Mouse (Mus musculus) adrenal gland, postnatal 36 days (tissue): ENCODE measurements around the gene Tmcc3. TPM values are rescaled to one million over a fixed set of nuclear protein-coding genes. Genes with fewer than 3 reads are reported as not detected.

ENCODE experiments used
- DNase-seq, 2 experiments: peaks; one replicate each; pipeline ENCODE4 v3.0.0; 2021; ENCODE audit warnings: mixed read lengths in 1 of 2
- total RNA-seq, 2 experiments: library from RNA; stranded (reverse); gene quantifications; 2 replicates each; pipeline ENCODE4 v1.2.3; 2021

The Tmcc3 gene
- total RNA-seq, 2 experiments from 2014 or later: 19.9 to 31.3 TPM

DNA sequence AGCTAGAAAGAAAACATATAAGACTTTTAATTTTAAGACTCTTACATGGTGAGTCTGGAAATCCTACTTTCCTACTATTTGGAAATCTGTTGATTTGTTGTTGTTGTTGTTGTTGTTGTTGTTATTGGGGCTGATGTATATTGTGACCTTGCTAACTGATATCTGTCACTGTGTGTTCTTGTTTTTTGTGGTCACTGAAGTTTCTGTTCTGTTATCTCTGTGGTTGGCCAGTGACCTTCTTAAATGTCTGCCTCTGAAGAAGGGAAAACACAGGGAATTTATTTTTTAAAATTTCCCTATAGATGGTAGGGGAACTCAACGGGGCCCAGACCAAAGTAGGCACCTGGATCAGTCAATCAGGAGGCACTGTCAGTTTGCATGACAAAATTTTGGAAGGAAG, 48.9 kb downstream of the Tmcc3 start:
- DNase-seq: no peak

DNA sequence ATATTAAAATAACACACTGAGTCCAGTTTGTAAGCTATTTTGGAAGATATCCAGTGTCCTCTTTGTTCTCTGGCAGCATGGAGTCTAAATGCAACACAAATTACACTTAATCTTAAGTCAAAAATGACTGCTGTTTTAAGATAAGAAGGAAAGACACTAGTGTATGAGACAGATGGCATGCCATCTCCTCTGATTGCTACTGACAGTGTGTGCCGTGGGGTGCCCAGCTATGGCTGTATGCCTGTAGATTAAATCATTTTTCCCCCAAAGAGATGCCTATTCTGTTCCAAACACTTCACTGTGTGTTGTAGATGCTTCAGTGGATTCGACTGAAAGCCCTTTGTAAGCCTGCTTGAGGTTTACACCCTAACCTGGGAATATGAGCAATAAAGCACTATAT, 59.5 kb downstream of the Tmcc3 start:
- no peak for DNase-seq

DNA sequence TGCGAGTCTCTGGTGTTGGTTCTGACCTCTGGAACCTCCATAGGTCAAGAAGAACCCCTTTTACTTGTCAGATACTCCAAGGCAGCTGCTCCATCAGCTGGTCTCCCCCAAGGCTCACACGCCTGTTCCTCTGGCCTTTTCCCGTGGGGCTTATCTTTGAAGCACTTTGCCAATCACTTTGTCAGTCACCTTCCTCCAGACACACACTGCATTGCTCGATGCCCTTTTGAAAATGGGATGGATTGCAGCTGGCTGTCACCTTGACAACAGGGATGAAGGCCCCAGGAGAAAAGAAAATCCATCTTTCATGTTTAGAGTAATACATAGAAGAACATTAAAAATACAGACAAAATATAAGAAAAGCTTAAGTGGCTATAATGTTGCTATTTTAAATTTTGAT, 65.2 kb downstream of the Tmcc3 start:
- no peak for DNase-seq

DNA sequence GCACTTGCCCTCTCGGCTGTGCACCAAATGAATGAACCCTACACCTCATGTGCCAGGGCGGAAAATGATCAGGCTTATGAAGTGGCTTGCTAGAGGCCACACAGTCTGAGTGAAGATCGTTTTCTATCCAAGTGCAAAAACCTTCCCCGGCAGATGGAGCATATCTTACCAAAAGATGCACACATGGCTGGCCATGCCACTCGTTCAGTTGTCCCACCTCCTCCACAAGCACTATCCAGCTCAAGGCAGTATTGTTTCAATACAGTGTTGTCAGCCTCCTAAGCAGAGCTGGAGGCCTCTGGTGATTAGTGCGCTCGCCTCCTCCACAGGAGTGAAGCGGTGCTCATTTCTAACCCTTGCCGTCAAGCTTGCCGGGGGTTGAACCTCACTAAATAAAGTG, 66.1 kb downstream of the Tmcc3 start:
- no peak for DNase-seq

DNA sequence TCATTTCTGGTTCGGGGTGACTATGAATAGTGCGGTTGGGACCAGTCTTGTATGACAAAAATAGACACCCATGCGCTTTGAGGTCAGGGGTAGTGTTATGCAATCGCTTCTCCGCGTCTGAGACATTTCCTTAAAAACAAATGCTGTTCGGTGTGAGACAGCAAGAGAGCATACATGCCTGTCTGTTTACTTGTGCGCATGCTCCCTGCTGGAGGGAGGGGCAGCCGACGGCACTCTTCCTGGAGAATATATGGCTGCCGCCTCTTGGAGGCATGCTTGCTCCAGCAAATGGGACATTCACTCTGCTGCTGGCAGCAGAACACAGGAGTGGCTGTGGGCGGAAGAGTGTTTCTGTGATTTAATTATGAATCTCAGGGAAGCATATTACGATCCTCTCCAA, 66.6 kb downstream of the Tmcc3 start:
- peak; percentile 84 to 88 for DNase-seq

DNA sequence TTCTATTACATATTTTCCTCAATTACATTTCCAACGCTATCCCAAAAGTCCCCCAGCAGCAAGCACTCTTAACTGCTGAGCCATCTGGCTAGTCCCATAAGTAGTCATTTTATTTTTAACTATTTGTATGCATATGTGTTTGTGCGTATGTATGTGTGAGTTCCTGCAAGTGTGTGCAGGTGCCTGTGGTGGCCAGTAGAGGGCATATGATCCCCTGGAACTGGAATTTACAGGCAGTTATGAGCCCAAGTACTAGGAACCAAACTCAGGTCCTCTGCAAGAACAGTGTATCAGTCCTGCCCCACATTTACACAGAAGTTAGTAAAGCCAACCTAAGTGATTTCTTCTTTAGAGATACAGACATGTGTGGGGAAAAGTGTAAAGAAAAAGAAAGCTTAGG, 68.3 kb downstream of the Tmcc3 start:
- DNase-seq: no peak

DNA sequence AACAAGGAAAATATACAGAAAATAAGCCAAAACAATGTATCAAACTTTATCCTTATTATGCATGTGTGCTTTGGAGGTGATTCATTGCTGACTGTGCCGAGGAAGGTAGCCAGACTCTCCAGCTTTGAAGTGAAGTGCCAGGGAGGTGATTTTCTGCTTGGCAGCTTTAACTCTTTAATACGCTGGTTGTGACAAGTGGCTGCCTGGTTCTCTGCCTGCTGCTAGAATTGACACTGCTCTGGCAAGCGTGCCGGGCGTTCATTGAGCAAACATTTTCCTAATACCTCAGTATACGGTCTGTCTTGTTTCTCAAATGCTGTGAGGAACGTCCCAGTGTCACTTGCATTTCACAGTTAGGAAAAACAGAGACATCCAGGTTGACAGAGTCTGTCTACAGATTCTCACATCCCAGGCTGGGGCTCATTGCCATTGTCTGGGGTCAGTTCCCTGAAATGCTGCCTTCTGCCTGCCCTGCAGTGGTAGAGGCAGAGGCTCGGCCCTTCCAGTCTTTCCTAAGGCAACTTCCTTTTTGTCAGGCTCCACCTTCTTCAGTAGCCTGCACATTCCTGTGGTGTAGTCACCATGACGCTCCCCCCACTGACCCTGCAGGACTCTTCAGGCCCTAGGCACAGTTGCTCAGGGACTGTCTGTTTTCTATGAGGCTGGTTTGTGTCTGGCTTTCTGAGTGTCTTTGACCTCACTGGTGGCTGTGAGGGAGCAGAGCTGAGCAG, 69.1 kb downstream of the Tmcc3 start:
- no peak for DNase-seq

DNA sequence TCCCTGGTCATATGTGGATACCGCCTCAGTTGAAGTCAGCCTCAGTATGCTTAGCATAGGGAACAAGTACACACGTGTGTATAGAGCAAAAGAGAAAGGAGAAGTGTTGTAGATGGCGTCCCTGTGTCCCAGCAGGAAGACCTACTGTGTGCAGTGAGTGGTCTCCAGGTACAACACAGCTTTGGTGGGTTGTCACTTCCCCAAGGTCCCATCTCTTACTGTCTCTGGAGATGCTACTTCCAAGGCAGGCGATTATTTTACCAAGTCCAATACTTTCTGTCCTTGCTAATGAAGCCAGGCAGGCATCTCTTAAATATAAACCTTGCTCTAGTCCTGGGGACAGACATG, 69.6 kb downstream of the Tmcc3 start:
- DNase-seq: no peak

DNA sequence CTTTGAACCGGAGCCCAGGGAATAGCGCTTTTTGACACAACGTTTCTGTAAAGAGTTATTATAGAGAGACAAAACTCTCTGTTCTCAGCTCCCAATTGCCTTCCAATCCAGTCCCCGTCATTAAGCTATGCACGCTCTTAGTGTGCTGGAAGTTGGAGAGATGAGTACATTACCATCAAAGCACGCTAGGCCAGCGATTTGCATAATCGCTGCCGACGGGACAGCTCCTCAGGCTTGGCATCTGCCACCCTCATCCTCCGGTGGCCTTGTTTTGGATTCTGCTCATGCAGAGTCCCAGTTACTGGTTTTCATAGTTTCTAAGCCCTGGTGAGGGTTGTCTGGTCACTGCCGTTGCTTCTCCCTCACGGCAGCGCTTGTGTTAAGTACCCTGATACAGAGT, 70.9 kb downstream of the Tmcc3 start:
- DNase-seq: no peak

DNA sequence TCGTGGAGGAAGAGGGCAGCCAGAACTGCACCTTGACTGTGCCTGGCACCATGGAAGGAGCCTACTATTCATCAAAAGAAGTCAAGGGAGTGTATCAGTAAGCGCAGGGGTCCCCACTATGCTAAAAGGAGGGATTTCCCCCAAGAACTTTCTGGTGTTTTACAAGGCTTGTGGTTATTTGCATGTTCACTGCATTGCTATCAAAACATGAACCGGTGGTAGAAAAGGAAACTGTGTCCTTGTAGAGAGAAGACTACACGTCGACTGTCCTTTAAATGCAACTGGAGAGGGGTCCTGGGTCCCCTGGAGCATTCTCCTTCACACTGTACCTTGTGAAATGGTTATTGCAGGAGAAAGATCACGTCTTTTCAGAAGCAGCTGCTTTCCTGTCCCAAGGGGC, 71.8 kb downstream of the Tmcc3 start:
- DNase-seq: no peak

DNA sequence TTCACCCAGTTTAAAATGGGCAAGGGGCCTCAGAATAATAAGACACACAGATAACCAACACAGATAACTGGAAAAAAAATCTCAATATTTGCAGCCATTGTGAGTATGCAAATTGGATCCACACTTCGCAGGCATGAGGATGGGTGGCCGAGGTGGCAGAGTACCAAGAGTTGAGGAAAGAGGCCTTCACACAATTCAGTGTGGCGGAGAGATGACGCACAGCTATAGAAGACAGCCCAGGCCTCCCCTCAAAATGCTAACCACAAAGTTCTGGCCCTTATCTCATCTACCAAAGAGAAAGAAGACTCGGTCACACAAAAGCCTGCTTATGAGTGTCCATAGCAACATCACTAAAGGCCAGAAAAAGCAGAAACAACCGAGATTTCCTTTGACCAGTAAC, 77.5 kb downstream of the Tmcc3 start:
- DNase-seq: no peak

DNA sequence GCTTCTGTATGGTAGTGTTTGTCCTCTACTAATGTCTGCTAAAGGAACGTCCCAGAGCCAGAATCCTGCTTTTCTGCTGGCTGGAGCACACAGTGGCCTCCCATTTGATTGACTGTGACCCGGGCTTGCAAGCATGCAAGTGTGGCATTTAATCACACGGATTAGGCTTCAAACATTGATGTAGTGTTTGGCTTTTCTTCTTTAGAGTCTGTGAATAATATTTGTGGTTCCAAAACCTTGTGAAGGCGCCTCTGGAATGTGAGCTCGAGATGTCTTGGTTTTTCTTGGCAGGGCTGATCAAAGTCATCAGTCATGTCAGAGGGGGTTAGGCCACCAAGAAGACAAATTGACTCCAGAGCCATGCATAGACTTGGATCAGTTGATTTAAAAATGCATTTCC, 79.3 kb downstream of the Tmcc3 start:
- DNase-seq: no peak

DNA sequence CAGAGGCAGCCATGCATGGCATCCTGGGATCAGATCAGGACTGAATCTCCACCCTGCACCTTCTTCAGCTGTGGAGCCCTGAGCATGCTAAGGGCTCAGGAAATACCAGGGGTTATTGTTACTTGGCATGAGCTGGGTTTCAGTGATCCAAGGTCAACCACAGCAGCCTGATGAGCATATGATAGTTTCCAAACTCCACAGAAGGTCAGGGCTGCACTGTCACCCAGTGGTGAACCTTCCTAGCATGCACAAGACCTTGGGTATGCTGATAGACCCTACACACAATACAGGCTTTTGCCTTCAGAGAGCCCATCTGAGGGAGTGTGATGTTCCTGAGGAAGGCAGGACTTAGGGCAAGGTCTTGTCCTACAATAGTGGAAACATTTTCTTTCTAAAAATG, 82.5 kb downstream of the Tmcc3 start:
- peak; percentile 23 to 44 for DNase-seq

DNA sequence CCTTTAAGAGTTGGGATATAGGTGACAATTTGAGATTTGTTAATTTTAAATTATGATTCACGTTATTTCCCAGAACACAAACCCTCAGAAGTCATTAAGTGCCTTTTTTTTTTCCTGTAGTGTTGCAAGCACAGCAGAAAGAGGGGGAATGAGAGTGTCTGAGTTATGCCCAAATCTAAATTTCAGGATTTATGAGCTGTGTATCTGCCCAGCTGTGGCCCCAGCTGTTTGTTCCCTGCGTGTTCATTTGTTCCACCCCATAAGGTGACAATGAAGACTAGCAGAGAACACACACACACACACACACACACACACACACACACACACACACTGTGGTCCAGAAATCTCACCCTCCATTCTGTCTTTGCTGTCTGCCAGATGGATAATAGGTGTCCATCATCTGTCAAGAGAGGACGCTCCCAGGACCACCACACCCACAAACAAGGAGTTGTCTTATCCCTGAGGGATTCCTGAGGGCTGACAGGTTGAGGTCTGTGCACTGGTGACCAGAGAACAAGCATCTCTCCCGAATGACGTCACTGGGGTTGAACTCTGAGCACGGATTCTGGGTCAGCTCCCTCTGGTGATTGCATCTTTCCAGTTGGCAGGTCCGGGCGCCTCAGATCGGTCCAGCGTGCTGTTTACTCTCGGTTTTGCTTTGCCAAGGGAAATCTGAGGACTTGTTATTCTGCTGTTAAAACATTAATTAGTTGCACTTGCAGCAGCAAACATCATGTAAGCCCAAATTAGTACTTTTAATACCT, 86.3 kb downstream of the Tmcc3 start:
- peak in 1 of 2 experiments; percentile 24 for DNase-seq

DNA sequence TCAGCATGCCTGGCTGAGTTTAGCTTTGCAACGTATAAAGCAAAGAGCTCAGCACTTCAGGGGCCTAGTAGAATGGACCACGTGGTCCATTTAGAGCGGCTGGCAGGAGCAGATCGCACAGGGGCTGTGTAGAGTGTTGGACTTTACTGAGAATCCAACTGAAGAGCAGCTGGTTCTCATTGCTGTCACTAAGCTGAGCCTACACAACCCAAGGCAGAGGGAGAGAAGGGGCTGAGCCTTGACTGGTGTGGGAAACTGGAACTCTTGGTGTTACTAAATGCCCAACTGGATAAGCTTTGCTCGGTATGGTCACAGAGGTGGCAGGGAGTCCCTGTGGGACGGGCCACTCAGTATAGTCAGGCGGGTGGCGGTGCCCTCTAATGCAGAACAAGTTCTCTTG, 89.1 kb downstream of the Tmcc3 start:
- DNase-seq: no peak

DNA sequence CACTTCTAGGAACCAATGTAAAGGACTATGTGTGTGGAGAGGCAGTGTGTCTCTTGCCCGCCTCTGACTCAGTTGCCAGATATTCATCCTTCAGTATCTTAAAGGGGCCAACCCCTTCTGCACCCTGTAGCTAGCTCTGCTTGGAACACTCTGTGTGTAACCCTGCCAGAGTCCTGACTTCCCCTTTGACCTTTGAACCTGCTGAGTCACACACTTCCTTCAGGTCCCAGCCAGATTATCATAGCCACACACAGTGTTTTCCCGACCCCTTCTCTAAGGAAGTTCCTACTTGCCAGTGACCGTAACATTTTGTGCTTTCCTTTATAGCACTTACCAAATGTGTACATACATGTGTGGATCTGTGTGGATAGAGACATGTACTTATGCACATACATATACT, 93.7 kb downstream of the Tmcc3 start:
- DNase-seq: peak; percentile 12 to 49

DNA sequence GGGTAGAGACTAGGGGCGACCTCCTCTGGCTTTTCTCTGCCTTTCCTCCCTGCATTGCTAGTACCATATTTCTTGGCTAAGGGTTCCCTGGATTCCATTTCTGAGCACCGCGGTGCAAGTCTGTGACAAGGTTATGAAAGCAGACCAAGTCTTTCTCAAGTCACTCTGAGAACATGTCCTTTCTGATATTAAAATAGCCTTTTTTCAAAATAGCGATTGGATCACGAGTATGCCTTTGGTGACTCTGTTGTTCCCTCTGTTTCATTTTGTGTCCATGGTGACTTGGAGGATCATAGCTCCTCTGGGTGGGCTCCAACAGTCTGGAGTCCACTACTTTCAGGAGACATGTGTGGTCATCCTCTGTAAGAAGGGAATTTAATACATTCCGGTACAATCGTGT, 95.1 kb downstream of the Tmcc3 start:
- no peak for DNase-seq

DNA sequence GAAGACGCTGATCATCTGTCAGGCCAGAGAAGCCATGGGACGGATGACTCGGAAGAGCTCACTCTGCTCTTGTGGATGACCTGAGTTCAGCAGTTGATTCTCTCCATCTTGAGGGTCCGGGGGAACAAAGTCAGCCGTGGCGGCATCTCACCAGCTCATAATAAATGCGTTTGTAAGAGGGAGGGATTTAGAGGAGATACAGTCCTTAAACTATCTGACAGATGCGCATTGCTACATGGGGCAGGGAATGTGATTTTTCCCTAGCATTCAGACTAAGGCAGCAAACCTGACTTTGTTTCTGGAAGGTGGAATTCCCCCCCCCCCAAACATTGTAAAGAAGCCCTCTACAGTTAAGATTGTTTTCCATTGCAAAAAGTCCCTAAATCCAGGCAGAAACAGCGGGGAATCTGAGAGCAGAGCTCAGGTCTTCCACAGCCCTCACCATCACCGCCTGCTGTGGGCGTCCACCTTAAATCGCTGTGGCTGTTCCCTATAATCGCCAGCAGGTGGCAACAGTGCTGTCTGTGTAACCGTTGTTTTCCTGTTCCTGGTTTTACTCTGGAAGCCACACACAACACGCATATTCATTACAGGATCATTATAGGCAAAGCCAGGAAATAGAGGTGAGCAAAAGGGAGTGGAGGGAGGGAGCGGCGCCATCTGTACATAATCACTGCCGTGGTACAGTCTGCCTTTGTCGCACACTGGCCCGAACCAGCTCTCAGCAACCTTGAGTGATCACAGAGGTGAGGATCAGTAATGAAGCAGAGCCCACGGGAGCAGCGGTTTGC, 96.8 kb downstream of the Tmcc3 start:
- peak; percentile 74 to 75 for DNase-seq

DNA sequence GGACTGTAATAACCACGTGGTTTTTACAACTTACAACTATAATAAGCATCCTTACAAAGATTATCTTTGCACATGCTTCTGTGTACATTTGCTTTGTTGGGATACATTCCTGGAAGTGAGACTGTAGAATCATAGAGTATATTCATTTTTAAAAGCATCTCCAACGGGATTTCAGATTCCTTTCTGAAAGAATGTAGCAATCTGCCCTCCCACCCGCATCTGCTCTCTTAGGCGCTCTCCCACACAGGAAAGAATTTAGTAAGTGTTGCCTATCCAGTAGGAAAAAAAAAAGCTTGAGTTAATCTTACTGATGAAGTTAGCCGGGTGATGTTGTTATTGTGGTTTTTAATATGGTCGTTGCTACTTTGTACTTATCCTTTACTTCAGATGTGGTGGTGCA, 97.9 kb downstream of the Tmcc3 start:
- no peak for DNase-seq

DNA sequence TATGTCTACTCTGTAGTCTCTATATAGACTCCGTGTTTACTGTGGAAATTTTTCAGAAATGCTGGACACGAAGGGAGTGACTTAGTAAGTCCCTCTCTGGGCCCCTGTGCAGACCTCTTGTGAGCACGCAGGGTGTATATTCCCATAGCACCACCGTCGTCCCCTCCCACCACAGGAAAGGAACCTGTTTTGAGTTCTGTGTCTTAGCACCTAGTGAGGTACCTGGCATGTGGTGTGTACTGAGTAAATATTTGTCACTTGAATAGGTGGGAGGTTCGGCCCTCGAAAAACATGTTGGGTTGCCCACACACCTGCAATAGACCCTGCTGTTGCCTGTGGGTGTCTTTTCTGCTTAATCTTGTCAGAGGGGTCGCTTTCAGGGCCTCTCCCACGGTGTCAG, 99.8 kb downstream of the Tmcc3 start:
- no peak for DNase-seq

DNA sequence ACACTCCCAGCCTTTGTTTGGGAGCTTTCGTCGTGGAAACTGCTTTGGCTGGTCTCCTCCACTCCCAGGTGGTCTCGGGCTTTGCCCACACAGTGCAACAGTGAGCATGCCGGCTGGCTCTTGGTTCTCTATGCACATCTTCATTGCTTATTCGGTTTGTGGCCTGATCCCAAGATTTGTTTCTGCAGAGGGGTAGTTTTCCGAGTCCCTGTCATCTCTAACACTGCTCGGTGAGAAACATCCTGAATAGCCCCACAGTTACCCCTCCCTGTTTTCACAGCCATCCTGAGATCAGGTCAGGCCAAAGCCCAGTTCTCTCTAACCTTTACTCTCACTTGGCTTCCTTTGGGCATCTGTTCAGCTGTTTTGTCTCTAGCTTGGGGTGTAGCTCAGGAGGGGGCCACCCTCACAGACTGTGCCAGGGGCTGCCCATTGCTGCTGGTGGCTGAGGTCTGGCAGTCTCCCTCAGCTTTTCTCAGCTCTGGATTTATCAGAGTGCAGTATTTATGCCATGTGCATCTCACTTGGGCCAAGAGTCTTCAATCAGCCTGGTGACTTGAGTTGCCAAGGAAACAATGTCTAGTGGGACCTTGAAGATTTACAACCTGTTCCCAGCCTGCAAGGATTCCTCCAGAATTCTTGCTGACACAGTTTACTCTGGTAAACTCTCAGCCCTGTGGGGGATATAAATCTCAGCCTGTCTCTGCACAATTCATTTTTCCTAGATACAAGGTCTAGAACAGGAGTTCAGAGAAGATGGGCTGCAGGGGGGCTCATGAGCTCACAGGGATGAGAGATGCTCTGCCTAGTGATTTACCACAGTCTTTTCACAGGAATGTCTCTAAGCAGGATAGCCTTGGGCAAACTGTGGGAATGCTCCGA, 102.3 kb downstream of the Tmcc3 start:
- DNase-seq: peak in 1 of 2 experiments; percentile 16
